Mouse (Mus musculus) heart, embryonic 10.5 days (tissue): ENCODE results near the gene Fbxl15. TPM values are rescaled to one million over a fixed set of nuclear protein-coding genes. Genes with fewer than 3 reads are reported as not detected.
A peak's percentile ranks its signal among the peaks of the same experiment; 100 is the strongest.

Experiments
- DNase-seq: peaks from one replicate; pipeline ENCODE4 v3.0.0-alpha.2; 2017; ENCODE audit warnings: low spot score
- H3K27ac ChIP-seq: fragments of 300-500 bp; sonication (generic); 2 replicates; pipeline ENCODE4 v1.5.1; 2016; ENCODE audit warnings: mild to moderate bottlenecking
- H3K27me3 ChIP-seq: fragments of 300-500 bp; sonication (generic); 2 replicates; pipeline ENCODE4 v1.6.1; 2016; ENCODE audit warnings: mild to moderate bottlenecking; ENCODE audit not compliant: poor library complexity, insufficient read depth, severe bottlenecking
- H3K36me3 ChIP-seq: fragments of 300-500 bp; sonication (generic); 2 replicates; pipeline ENCODE4 v1.6.1; 2016; ENCODE audit warnings: mild to moderate bottlenecking, moderate library complexity
- H3K4me1 ChIP-seq: fragments of 300-500 bp; sonication (generic); 2 replicates; pipeline ENCODE4 v1.6.1; 2016; ENCODE audit warnings: mild to moderate bottlenecking
- H3K4me3 ChIP-seq: fragments of 300-500 bp; sonication (generic); 2 replicates; pipeline ENCODE4 v1.5.1; 2016; ENCODE audit warnings: mild to moderate bottlenecking, moderate library complexity
- H3K9me3 ChIP-seq: fragments of 300-500 bp; sonication (generic); 2 replicates; pipeline ENCODE4 v1.6.1; 2016; ENCODE audit warnings: mild to moderate bottlenecking, moderate library complexity
- WGBS: fragments of 180-500 bp; shearing (Covaris S2); methylation state at CpG from one replicate; pipeline ENCODE4 v1.1.7; 2016; 5-methylcytosine and 5-hydroxymethylcytosine counted together
- polyA plus RNA-seq: library from polyadenylated mRNA; unstranded; fragments of >200 nt; fragmentation: Nextera tagmentation; extraction: Ambion mirVana; gene quantifications from 2 replicates; pipeline ENCODE4 v1.2.1, GENCODE M21; 2016

The Fbxl15 gene
- polyA plus RNA-seq, 1 experiment from 2014 or later: 11.3 TPM

GRCm38 (mm10) chr19:46329951-46330350 lies 2.0 kb downstream of the Fbxl15 start:
- Histone ChIP-seq H3K9me3 (no peaks in the 10 kb centered on the region), H3K4me3 (no peak overlapping the region), H3K36me3 (peaks cover 24% of the 10 kb centered on the region), H3K4me1 (peaks cover 35% of the 10 kb centered on the region), H3K27ac (no peak overlapping the region), H3K27me3 (peaks cover 34% of the 10 kb centered on the region)
- 5% methylated on average over 16 of the region's 16 CpGs for WGBS
- peak; percentile 94 for DNase-seq

DNA sequence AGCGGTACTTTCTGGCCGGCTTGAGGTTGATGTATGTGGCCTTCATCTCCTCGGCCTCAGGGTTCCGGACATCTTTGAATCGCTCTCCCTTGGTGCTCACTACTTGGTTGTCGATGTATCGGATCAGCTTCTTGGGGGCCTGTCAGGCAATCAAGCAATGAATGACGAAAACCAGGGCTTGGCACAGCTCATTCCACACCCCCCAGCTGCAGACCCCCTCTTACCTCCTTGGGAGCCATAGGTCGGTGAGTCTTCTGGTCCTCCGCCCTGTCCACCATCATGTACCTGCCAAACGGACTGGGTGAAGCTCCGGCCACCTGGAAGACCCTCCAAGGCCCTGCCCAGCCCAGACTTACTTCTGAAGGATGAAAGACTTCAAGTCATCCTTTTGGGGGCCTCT lies 2.7 kb downstream of the Fbxl15 start:
- Histone ChIP-seq H3K9me3 (no peaks in the 10 kb centered on the region), H3K4me3 (no peak overlapping the region), H3K27ac (no peak overlapping the region), H3K4me1 (peaks cover 35% of the 10 kb centered on the region), H3K36me3 (peaks cover 24% of the 10 kb centered on the region), H3K27me3 (peaks cover 26% of the 10 kb centered on the region)
- 87% methylated on average over 12 of the region's 12 CpGs for WGBS
- DNase-seq: no peak

- DNase-seq: no peak
- no peak overlapping the region for H3K4me3 ChIP-seq
- peaks cover 20% of the 10 kb centered on the region for H3K27me3 ChIP-seq
- H3K27ac ChIP-seq: no peak overlapping the region
- WGBS: 88% methylated on average over 14 of the region's 14 CpGs
- H3K36me3 ChIP-seq: peaks cover 24% of the 10 kb centered on the region
- H3K9me3 ChIP-seq: no peaks in the 10 kb centered on the region
- peaks cover 35% of the 10 kb centered on the region for H3K4me1 ChIP-seq
Observed at GRCm38 (mm10) chr19:46331326-46331725, 3.3 kb downstream of the Fbxl15 start.

GRCm38 (mm10) chr19:46331936-46332335 lies 4.0 kb downstream of the Fbxl15 start:
- Histone ChIP-seq H3K9me3 (no peaks in the 10 kb centered on the region), H3K4me3 (no peak overlapping the region), H3K27me3 (peaks cover 14% of the 10 kb centered on the region), H3K36me3 (peaks cover 24% of the 10 kb centered on the region), H3K27ac (no peak overlapping the region), H3K4me1 (peaks cover 29% of the 10 kb centered on the region)
- no peak for DNase-seq
- 86% methylated on average over 3 of the region's 3 CpGs for WGBS

- Histone ChIP-seq H3K27ac (no peak overlapping the region), H3K4me1 (peaks cover 29% of the 10 kb centered on the region), H3K4me3 (no peak overlapping the region), H3K36me3 (peaks cover 24% of the 10 kb centered on the region), H3K27me3 (peaks cover 7% of the 10 kb centered on the region; the same call in 1 of the 2 replicates), H3K9me3 (no peaks in the 10 kb centered on the region)
- WGBS: 76% methylated on average over 7 of the region's 7 CpGs
- no peak for DNase-seq
Observed at GRCm38 (mm10) chr19:46332721-46333339, 4.8 kb downstream of the Fbxl15 start.

GRCm38 (mm10) chr19:46333906-46334305 lies 5.9 kb downstream of the Fbxl15 start:
- no peak for DNase-seq
- Histone ChIP-seq H3K27ac (no peak overlapping the region), H3K27me3 (peaks cover 5% of the 10 kb centered on the region; the same call in 1 of the 2 replicates), H3K4me1 (peaks cover 24% of the 10 kb centered on the region), H3K9me3 (no peaks in the 10 kb centered on the region), H3K4me3 (no peak overlapping the region), H3K36me3 (peaks cover 24% of the 10 kb centered on the region)
- 84% methylated on average over 3 of the region's 3 CpGs for WGBS

DNA sequence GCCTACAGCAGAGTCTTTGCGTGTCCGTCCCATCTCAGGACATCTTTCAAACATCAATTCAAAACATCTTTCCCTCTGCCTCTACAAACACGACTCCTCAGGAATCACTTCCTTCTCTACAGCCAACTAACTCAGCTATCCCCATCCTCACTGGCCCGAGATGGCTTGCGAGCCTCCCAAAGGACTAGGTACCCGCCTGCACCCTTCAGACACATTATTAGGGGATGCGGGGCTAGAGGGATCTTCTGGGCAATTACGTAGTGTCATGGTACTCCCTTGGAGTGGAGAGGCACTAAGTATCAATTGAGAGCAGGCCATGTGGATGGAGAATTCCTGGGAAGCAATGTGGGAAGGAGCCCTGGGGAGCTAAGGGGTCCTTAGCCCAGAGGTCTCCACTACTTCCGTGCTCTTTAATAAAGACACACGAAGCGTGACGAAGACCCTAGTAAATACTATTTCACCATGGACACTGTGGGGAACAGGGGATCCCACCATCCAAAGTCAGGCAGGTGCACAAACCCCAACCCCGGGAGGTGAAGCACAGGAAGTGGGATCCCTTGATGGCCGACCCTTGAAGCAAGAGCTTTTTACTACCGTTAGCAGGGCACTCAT lies 9.8 kb downstream of the Fbxl15 start:
- Histone ChIP-seq H3K27ac (peak overlapping the region; percentile 91), H3K36me3 (no peaks in the 10 kb centered on the region), H3K27me3 (peaks cover 10% of the 10 kb centered on the region), H3K4me3 (peak overlapping the region; percentile 68), H3K4me1 (peaks cover 21% of the 10 kb centered on the region), H3K9me3 (no peaks in the 10 kb centered on the region)
- WGBS: 38% methylated on average over 15 of the region's 15 CpGs
- no peak for DNase-seq

- Histone ChIP-seq H3K27me3 (peaks cover 10% of the 10 kb centered on the region), H3K9me3 (no peaks in the 10 kb centered on the region), H3K27ac (peak within 1 kb of the TSS; percentile 91), H3K4me3 (peak within 1 kb of the TSS; percentile 68), H3K36me3 (no peaks in the 10 kb centered on the region), H3K4me1 (peaks cover 21% of the 10 kb centered on the region)
- DNase-seq: peak; percentile 97
- under 1% methylated on average over 31 of the region's 31 CpGs for WGBS
Observed at GRCm38 (mm10) chr19:46338331-46338936, 10.4 kb downstream of the Fbxl15 start, which contains the start of gene Cuedc2. Gene Cuedc2, minus strand, starts transcription at chr19:46338702.

GRCm38 (mm10) chr19:46338942-46339286 lies 10.9 kb downstream of the Fbxl15 start:
- Histone ChIP-seq H3K27me3 (peaks cover 15% of the 10 kb centered on the region), H3K27ac (peak overlapping the region; percentile 91), H3K4me1 (peaks cover 21% of the 10 kb centered on the region), H3K4me3 (peak overlapping the region; percentile 68), H3K36me3 (no peaks in the 10 kb centered on the region), H3K9me3 (no peaks in the 10 kb centered on the region)
- no peak for DNase-seq
- WGBS: 48% methylated on average over 6 of the region's 6 CpGs

- H3K27ac ChIP-seq: peak overlapping the region; percentile 91
- H3K4me3 ChIP-seq: no peak overlapping the region
- no peaks in the 10 kb centered on the region for H3K36me3 ChIP-seq
- H3K27me3 ChIP-seq: peaks cover 20% of the 10 kb centered on the region
- no peaks in the 10 kb centered on the region for H3K9me3 ChIP-seq
- 70% methylated on average over 7 of the region's 7 CpGs for WGBS
- DNase-seq: no peak
- H3K4me1 ChIP-seq: peaks cover 21% of the 10 kb centered on the region
Observed at GRCm38 (mm10) chr19:46339287-46339971, 11.4 kb downstream of the Fbxl15 start.

- WGBS: 19% methylated on average over 7 of the region's 7 CpGs
- Histone ChIP-seq H3K27me3 (peaks cover 51% of the 10 kb centered on the region), H3K27ac (no peak overlapping the region), H3K4me3 (no peak overlapping the region), H3K4me1 (peaks cover 24% of the 10 kb centered on the region), H3K36me3 (no peaks in the 10 kb centered on the region), H3K9me3 (no peaks in the 10 kb centered on the region)
- no peak for DNase-seq
Observed at GRCm38 (mm10) chr19:46344710-46345419, 16.9 kb downstream of the Fbxl15 start.

DNA sequence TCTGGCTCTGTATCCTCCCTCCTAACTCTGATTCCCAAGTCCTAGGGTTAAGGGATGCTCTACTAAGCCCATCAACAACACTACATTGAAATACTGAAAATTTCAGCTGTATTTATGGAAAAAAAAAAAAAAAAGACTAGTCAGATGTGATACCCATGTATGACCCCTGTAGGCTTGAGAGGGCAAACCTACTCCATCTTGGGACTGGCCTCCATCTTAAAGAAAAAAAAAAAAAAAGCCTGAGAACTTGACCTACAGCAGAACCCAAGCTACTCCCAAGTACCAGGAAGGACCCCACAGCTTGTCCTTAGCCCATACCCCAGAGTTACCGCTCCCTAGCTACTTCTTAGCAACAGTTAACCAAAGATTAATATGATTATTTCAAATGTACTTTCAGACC lies 19.2 kb downstream of the Fbxl15 start:
- Histone ChIP-seq H3K9me3 (no peaks in the 10 kb centered on the region), H3K27ac (no peak overlapping the region), H3K36me3 (no peaks in the 10 kb centered on the region), H3K4me3 (no peak overlapping the region), H3K27me3 (peaks cover 63% of the 10 kb centered on the region), H3K4me1 (peaks cover 20% of the 10 kb centered on the region)
- 82% methylated on average over 1 of the region's 1 CpGs for WGBS
- DNase-seq: no peak
